Mouse (Mus musculus): ENCODE measurements at regions not wholly inside any gene's neighbourhood (a gene's known extent, or its start where the extent isn't known, plus 50 kb on each side); places are given as distances from the start of the nearest gene placed in this dataset.

DNA sequence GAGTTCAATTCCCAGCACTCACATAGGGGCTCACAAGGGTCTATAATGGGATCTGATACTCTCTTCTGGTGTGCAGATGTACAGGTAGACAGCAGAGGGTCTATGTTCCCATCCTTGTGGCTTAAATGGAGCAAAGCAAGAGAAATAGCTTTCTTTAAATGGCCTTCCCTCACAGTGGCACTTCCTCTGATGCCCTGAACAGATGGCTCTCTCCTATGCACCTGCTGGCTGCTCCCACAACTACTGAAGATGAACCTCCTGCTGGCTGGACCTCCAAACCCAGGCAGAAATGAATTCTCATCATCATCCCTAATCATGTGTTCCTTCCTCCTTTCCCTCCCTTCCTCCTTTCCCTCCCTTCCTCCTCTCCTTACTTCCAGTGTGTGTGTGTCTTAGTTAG lies 110.9 kb upstream of the Atp1a1 start:
- no peak for TF ChIP-seq EP300 (IDR thresholded peaks at IDR 0.05)
- TF ChIP-seq CTCF (IDR thresholded peaks at IDR 0.05) = no peak
